ENCODE assay signal across 26 mouse cellular contexts in genomic region chr16:72829530-72829929, GRCm38 (mm10).
DNase-seq lines count a peak whose midpoint lies in the region; ATAC-seq lines count a peak whose summit lies in the region.
"Had no signal": no experiment of that assay in that cellular context is flagged by ENCODE, and none has a peak within 500 bp of the region (broad histone marks: within the 10 kb centered on the region; RNA-seq: fewer than 3 reads in every experiment).

No protein-coding gene starts in this region.

- H3K9me3 ChIP-seq in hindbrain, embryonic 12.5 days (replicated peaks), result no peaks in the 10 kb centered on the region
- no peaks in the 10 kb centered on the region for H3K9me3 ChIP-seq in hindbrain, embryonic 14.5 days (ENCODE audit: control insufficient read depth, low read length)
- H3K9me3 ChIP-seq in liver, embryonic 11.5 days (ENCODE audit: control insufficient read depth, low read length), result no peaks in the 10 kb centered on the region
- no peaks in the 10 kb centered on the region for H3K9me3 ChIP-seq in neural tube, embryonic 14.5 days (ENCODE audit: control insufficient read depth, low read length)
- H3K9me3 ChIP-seq: embryonic facial prominence, embryonic 15.5 days; forebrain, embryonic 12.5 days; heart, embryonic 12.5 days; limb, embryonic 13.5 days had no signal

- no peak for ATAC-seq in hindbrain, embryonic 12.5 days (ENCODE audit: low FRiP score)
- no peak for ATAC-seq in hindbrain, embryonic 14.5 days (ENCODE audit: low FRiP score)
- ATAC-seq in liver, embryonic 11.5 days (replicated peaks; ENCODE audit: low FRiP score), result no peak
- ATAC-seq in neural tube, embryonic 14.5 days (ENCODE audit: low read depth), result peak; percentile 44; the same call in 1 of the 2 replicates
- ATAC-seq: activated CD4-positive, CD25-positive, alpha-beta regulatory T cell, adult 4 months; forebrain, postnatal 0 days; inflammation-experienced regulatory T-cells, adult 6 months had no signal

- H3K36me3 ChIP-seq in hindbrain, embryonic 12.5 days, result no peaks in the 10 kb centered on the region
- no peaks in the 10 kb centered on the region for H3K36me3 ChIP-seq in hindbrain, embryonic 14.5 days (replicated peaks; ENCODE audit: control insufficient read depth, insufficient read depth)
- no peaks in the 10 kb centered on the region for H3K36me3 ChIP-seq in liver, embryonic 11.5 days (ENCODE audit: control insufficient read depth, insufficient read depth, low read length)
- no peaks in the 10 kb centered on the region for H3K36me3 ChIP-seq in neural tube, embryonic 14.5 days (ENCODE audit: control insufficient read depth, insufficient read depth, low read length)
- H3K36me3 ChIP-seq: embryonic facial prominence, embryonic 15.5 days; forebrain, embryonic 12.5 days; heart, embryonic 12.5 days; limb, embryonic 13.5 days had no signal

- H3K4me2 ChIP-seq in hindbrain, embryonic 12.5 days (replicated peaks), result no peak overlapping the region
- no peak overlapping the region for H3K4me2 ChIP-seq in hindbrain, embryonic 14.5 days (replicated peaks)
- H3K4me2 ChIP-seq in liver, embryonic 11.5 days, result no peak overlapping the region
- H3K4me2 ChIP-seq in neural tube, embryonic 14.5 days (ENCODE audit: low read depth, low read length), result no peak overlapping the region
- H3K4me2 ChIP-seq: embryonic facial prominence, embryonic 15.5 days; forebrain, embryonic 12.5 days; heart, embryonic 12.5 days; limb, embryonic 13.5 days; lung, embryonic 14.5 days had no signal

- 0 out of 2 replicates have a peak overlapping the region, but pooled peaks have one; percentile 35 for H3K27ac ChIP-seq in hindbrain, embryonic 12.5 days
- no peak overlapping the region for H3K27ac ChIP-seq in hindbrain, embryonic 14.5 days
- peak overlapping the region; percentile 55; the same call in 1 of the 2 replicates for H3K27ac ChIP-seq in liver, embryonic 11.5 days (ENCODE audit: low read depth, low read length)
- H3K27ac ChIP-seq in neural tube, embryonic 14.5 days (ENCODE audit: low read depth, low read length), result no peak overlapping the region
- H3K27ac ChIP-seq: embryonic facial prominence, embryonic 15.5 days; forebrain, embryonic 12.5 days; heart, adult 2 months; limb, embryonic 13.5 days; liver, embryonic 14.5 days had no signal

- H3K4me3 ChIP-seq in hindbrain, embryonic 12.5 days, result no peak overlapping the region
- no peak overlapping the region for H3K4me3 ChIP-seq in hindbrain, embryonic 14.5 days (replicated peaks; ENCODE audit: low read length)
- no peak overlapping the region for H3K4me3 ChIP-seq in liver, embryonic 11.5 days (ENCODE audit: low read depth, low read length)
- H3K4me3 ChIP-seq in neural tube, embryonic 14.5 days (ENCODE audit: low read depth, low read length), result no peak overlapping the region
- H3K4me3 ChIP-seq: embryonic facial prominence, embryonic 15.5 days; forebrain, embryonic 12.5 days; heart, adult 2 months; heart, embryonic 12.5 days; limb, embryonic 13.5 days had no signal

- H3K4me1 ChIP-seq in hindbrain, embryonic 12.5 days, result peaks cover 7% of the 10 kb centered on the region; the same call in 1 of the 2 replicates
- H3K4me1 ChIP-seq in hindbrain, embryonic 14.5 days (replicated peaks; ENCODE audit: control insufficient read depth, insufficient read depth, low read length), result 0 out of 2 replicates have a peak, but pooled peaks cover 5% of the 10 kb centered on the region
- no peaks in the 10 kb centered on the region for H3K4me1 ChIP-seq in liver, embryonic 11.5 days (replicated peaks; ENCODE audit: control insufficient read depth, insufficient read depth, low read length)
- H3K4me1 ChIP-seq in neural tube, embryonic 14.5 days (ENCODE audit: control insufficient read depth, insufficient read depth, low read length), result 0 out of 2 replicates have a peak, but pooled peaks cover 3% of the 10 kb centered on the region
- H3K4me1 ChIP-seq: heart, embryonic 12.5 days had no signal

- WGBS in hindbrain, embryonic 12.5 days, result 51% methylated on average over 8 of the region's 8 CpGs
- whole genome bisulfite sequencing in hindbrain, embryonic 14.5 days, result 55% methylated on average over 8 of the region's 8 CpGs
- 55% methylated on average over 8 of the region's 8 CpGs for WGBS in liver, embryonic 11.5 days
- 22% methylated on average over 8 of the region's 8 CpGs for WGBS in neural tube, embryonic 14.5 days

- H3K27me3 ChIP-seq in hindbrain, embryonic 12.5 days, result no peaks in the 10 kb centered on the region
- no peaks in the 10 kb centered on the region for H3K27me3 ChIP-seq in hindbrain, embryonic 14.5 days (ENCODE audit: control insufficient read depth, insufficient read depth, low read length)
- no peaks in the 10 kb centered on the region for H3K27me3 ChIP-seq in liver, embryonic 11.5 days (replicated peaks; ENCODE audit: control insufficient read depth, insufficient read depth, low read length)
- H3K27me3 ChIP-seq in neural tube, embryonic 14.5 days (ENCODE audit: control insufficient read depth, insufficient read depth, low read length), result no peaks in the 10 kb centered on the region
- H3K27me3 ChIP-seq: CH12.LX; embryonic facial prominence, embryonic 15.5 days; forebrain, embryonic 12.5 days; heart, embryonic 12.5 days; limb, embryonic 13.5 days had no signal

- peak; percentile 17 for DNase-seq in embryo, embryonic 10 days (ENCODE audit: low spot score)
- DNase-seq in embryo, embryonic 10.5 days (ENCODE audit: low spot score), result no peak
- DNase-seq in hindbrain, embryonic 14.5 days (ENCODE audit: low spot score), result no peak
- no peak for DNase-seq in liver, embryonic 11.5 days (ENCODE audit: low spot score)
- no peak for DNase-seq in liver
- DNase-seq: adrenal gland, adult 2 months; adrenal gland, postnatal 36 days; cerebellum, adult 18-20 months; cerebellum, postnatal 14 days; forebrain, postnatal 0 days; heart, adult 2 months; kidney, adult 8-10 months; kidney, postnatal 25 days; lung, embryonic 14.5 days; lung, postnatal 14 days; midbrain, embryonic 14.5 days had no signal

- no peak overlapping the region for H3K9ac ChIP-seq in hindbrain, embryonic 12.5 days
- no peak overlapping the region for H3K9ac ChIP-seq in hindbrain, embryonic 14.5 days
- no peak overlapping the region for H3K9ac ChIP-seq in liver, embryonic 11.5 days (ENCODE audit: low read depth, low read length)
- no peak overlapping the region for H3K9ac ChIP-seq in neural tube, embryonic 14.5 days (replicated peaks; ENCODE audit: low read depth, low read length)
- H3K9ac ChIP-seq: embryonic facial prominence, embryonic 15.5 days; forebrain, embryonic 12.5 days; forebrain, postnatal 0 days; heart, embryonic 12.5 days; limb, embryonic 13.5 days; liver, embryonic 14.5 days; lung, embryonic 14.5 days had no signal

Comparison
In these comparisons a context has a peak if more than half of its experiments do, and no peak if none do; other contexts are left out.
1. H3K27ac ChIP-seq: peak in hindbrain, embryonic 12.5 days (single experiment) and liver, embryonic 11.5 days (single experiment); none in hindbrain, embryonic 14.5 days (single experiment) and neural tube, embryonic 14.5 days (single experiment).